Mouse (Mus musculus) hindbrain, embryonic 15.5 days (tissue): ENCODE measurements around the gene Tha1. TPM values are rescaled to one million over a fixed set of nuclear protein-coding genes. Genes with fewer than 3 reads are reported as not detected.

Experiments used
- ATAC-seq: fragments of 200-750 bp; cut with Nextera tagmentation; 2 replicates; pipeline ENCODE4 v1.8.0; 2017; ENCODE audit warnings: low read depth, moderate number of reproducible peaks, moderate TSS enrichment; ENCODE audit not compliant: low FRiP score
- H3K27ac ChIP-seq: fragments of 300-500 bp; sonication (generic); replicated peaks from 2 replicates; pipeline ENCODE4 v1.5.1; 2015; ENCODE audit warnings: mild to moderate bottlenecking, inconsistent platforms
- H3K27me3 ChIP-seq: fragments of 300-500 bp; sonication (generic); 2 replicates; pipeline ENCODE4 v1.6.1; 2015; ENCODE audit warnings: control low read depth, inconsistent platforms
- H3K36me3 ChIP-seq: fragments of 300-500 bp; sonication (generic); 2 replicates; pipeline ENCODE4 v1.6.1; 2015; ENCODE audit warnings: control low read depth, inconsistent platforms
- H3K4me1 ChIP-seq: fragments of 300-500 bp; sonication (generic); replicated peaks from 2 replicates; pipeline ENCODE4 v1.6.1; 2015; ENCODE audit warnings: control low read depth, inconsistent platforms
- H3K4me2 ChIP-seq: fragments of 300-500 bp; sonication (generic); 2 replicates; pipeline ENCODE4 v1.6.1; 2015; ENCODE audit warnings: moderate library complexity, mild to moderate bottlenecking, inconsistent platforms
- H3K4me3 ChIP-seq: fragments of 300-500 bp; sonication (generic); 2 replicates; pipeline ENCODE4 v1.5.1; 2015; ENCODE audit warnings: mild to moderate bottlenecking, inconsistent platforms
- H3K9ac ChIP-seq: fragments of 300-500 bp; sonication (generic); 2 replicates; pipeline ENCODE4 v1.6.1; 2015; ENCODE audit warnings: inconsistent platforms
- H3K9me3 ChIP-seq: fragments of 300-500 bp; sonication (generic); 2 replicates; pipeline ENCODE4 v1.6.1; 2016; ENCODE audit warnings: control low read depth, inconsistent platforms
- WGBS: fragments of 180-500 bp; shearing (Covaris S2); methylation state at CpG from one replicate; pipeline ENCODE4 v1.1.7; 2015; 5-methylcytosine and 5-hydroxymethylcytosine counted together
- polyA plus RNA-seq: library from polyadenylated mRNA; unstranded; fragments of >200 nt; fragmentation: Nextera tagmentation; extraction: Ambion mirVana; gene quantifications from 2 replicates; pipeline ENCODE4 v1.2.1, GENCODE M21; 2015

Gene Tha1
- polyA plus RNA-seq, 1 experiment from 2014 or later: 3.7 TPM

GRCm38 (mm10) chr11:117879676-117880075 is 6.4 kb upstream of the Tha1 start:
- Histone ChIP-seq H3K27ac (0 out of 2 replicates have a peak overlapping the region, but pooled peaks have one; percentile 5), H3K27me3 (no peaks in the 10 kb centered on the region), H3K36me3 (no peaks in the 10 kb centered on the region), H3K4me1 (peaks cover 29% of the 10 kb centered on the region), H3K4me2 (no peak overlapping the region), H3K4me3 (no peak overlapping the region), H3K9me3 (no peaks in the 10 kb centered on the region), H3K9ac (no peak overlapping the region)
- 74% methylated on average over 6 of the region's 6 CpGs for WGBS
- ATAC-seq: no peak

- Histone ChIP-seq H3K4me3 (no peak overlapping the region), H3K9me3 (no peaks in the 10 kb centered on the region), H3K36me3 (no peaks in the 10 kb centered on the region), H3K4me2 (peak overlapping the region; percentile 41), H3K27ac (peak overlapping the region; percentile 67), H3K27me3 (no peaks in the 10 kb centered on the region), H3K9ac (no peak overlapping the region), H3K4me1 (peaks cover 29% of the 10 kb centered on the region)
- 21% methylated on average over 8 of the region's 8 CpGs for WGBS
- ATAC-seq: 0 out of 2 replicates have a peak, but pooled peaks have one; percentile 1
These were observed 5.6 kb upstream of the Tha1 start for GRCm38 (mm10) chr11:117878892-117879291.

- Histone ChIP-seq H3K27ac (peak overlapping the region; percentile 67), H3K4me3 (no peak overlapping the region), H3K4me1 (peaks cover 34% of the 10 kb centered on the region), H3K9me3 (no peaks in the 10 kb centered on the region), H3K9ac (peak overlapping the region; percentile 27; the same call in 1 of the 2 replicates), H3K27me3 (no peaks in the 10 kb centered on the region), H3K36me3 (no peaks in the 10 kb centered on the region), H3K4me2 (peak overlapping the region; percentile 41)
- 25% methylated on average over 13 of the region's 13 CpGs for WGBS
- ATAC-seq: peak; percentile 68
These were observed 4.8 kb upstream of the Tha1 start for GRCm38 (mm10) chr11:117877917-117878745.

GRCm38 (mm10) chr11:117875681-117876080 is 2.4 kb upstream of the Tha1 start:
- Histone ChIP-seq H3K27me3 (no peaks in the 10 kb centered on the region), H3K9me3 (no peaks in the 10 kb centered on the region), H3K27ac (no peak overlapping the region), H3K4me2 (no peak overlapping the region), H3K36me3 (no peaks in the 10 kb centered on the region), H3K4me3 (no peak overlapping the region), H3K9ac (no peak overlapping the region), H3K4me1 (peaks cover 30% of the 10 kb centered on the region)
- WGBS: 22% methylated on average over 6 of the region's 6 CpGs
- ATAC-seq: no peak

GRCm38 (mm10) chr11:117874419-117874818 is 1.1 kb upstream of the Tha1 start:
- no peak for ATAC-seq
- no peaks in the 10 kb centered on the region for H3K9me3 ChIP-seq
- no peak overlapping the region for H3K4me3 ChIP-seq
- 58% methylated on average over 4 of the region's 4 CpGs for WGBS
- H3K27ac ChIP-seq: no peak overlapping the region
- no peak overlapping the region for H3K9ac ChIP-seq
- no peak overlapping the region for H3K4me2 ChIP-seq
- peaks cover 35% of the 10 kb centered on the region for H3K4me1 ChIP-seq
- H3K27me3 ChIP-seq: no peaks in the 10 kb centered on the region
- H3K36me3 ChIP-seq: no peaks in the 10 kb centered on the region

- Histone ChIP-seq H3K4me2 (peak overlapping the region; percentile 98; the same call in 1 of the 2 replicates), H3K9me3 (no peaks in the 10 kb centered on the region), H3K27ac (no peak overlapping the region), H3K36me3 (no peaks in the 10 kb centered on the region), H3K27me3 (no peaks in the 10 kb centered on the region), H3K9ac (0 out of 2 replicates have a peak overlapping the region, but pooled peaks have one; percentile 84), H3K4me3 (peak overlapping the region; percentile 88; the same call in 1 of the 2 replicates), H3K4me1 (peaks cover 21% of the 10 kb centered on the region)
- ATAC-seq: no peak
- 63% methylated on average over 12 of the region's 12 CpGs for WGBS
These were observed 1.2 kb downstream of the Tha1 start for GRCm38 (mm10) chr11:117871911-117872584.

GRCm38 (mm10) chr11:117871376-117871775 is 1.9 kb downstream of the Tha1 start:
- 72% methylated on average over 5 of the region's 5 CpGs for WGBS
- no peaks in the 10 kb centered on the region for H3K36me3 ChIP-seq
- no peak overlapping the region for H3K27ac ChIP-seq
- H3K4me3 ChIP-seq: no peak overlapping the region
- no peaks in the 10 kb centered on the region for H3K27me3 ChIP-seq
- peaks cover 23% of the 10 kb centered on the region for H3K4me1 ChIP-seq
- no peak overlapping the region for H3K9ac ChIP-seq
- no peak overlapping the region for H3K4me2 ChIP-seq
- H3K9me3 ChIP-seq: no peaks in the 10 kb centered on the region
- no peak for ATAC-seq

GRCm38 (mm10) chr11:117870688-117871365 is 2.5 kb downstream of the Tha1 start:
- Histone ChIP-seq H3K27me3 (no peaks in the 10 kb centered on the region), H3K4me2 (no peak overlapping the region), H3K27ac (no peak overlapping the region), H3K4me3 (no peak overlapping the region), H3K9ac (0 out of 2 replicates have a peak overlapping the region, but pooled peaks have one; percentile 30), H3K36me3 (no peaks in the 10 kb centered on the region), H3K4me1 (peaks cover 29% of the 10 kb centered on the region), H3K9me3 (no peaks in the 10 kb centered on the region)
- 35% methylated on average over 12 of the region's 12 CpGs for WGBS
- ATAC-seq: 0 out of 2 replicates have a peak, but pooled peaks have one; percentile 16

- no peak overlapping the region for H3K4me2 ChIP-seq
- H3K27me3 ChIP-seq: peaks cover 8% of the 10 kb centered on the region
- peaks cover 20% of the 10 kb centered on the region for H3K4me1 ChIP-seq
- peak; percentile 60; the same call in 1 of the 2 replicates for ATAC-seq
- peak overlapping the region; percentile 44; the same call in 1 of the 2 replicates for H3K27ac ChIP-seq
- WGBS: 15% methylated on average over 6 of the region's 6 CpGs
- no peaks in the 10 kb centered on the region for H3K9me3 ChIP-seq
- no peaks in the 10 kb centered on the region for H3K36me3 ChIP-seq
- H3K9ac ChIP-seq: no peak overlapping the region
- H3K4me3 ChIP-seq: no peak overlapping the region
These were observed 7.3 kb downstream of the Tha1 start for GRCm38 (mm10) chr11:117865988-117866387.

GRCm38 (mm10) chr11:117864805-117865204 is 8.5 kb downstream of the Tha1 start:
- Histone ChIP-seq H3K9me3 (no peaks in the 10 kb centered on the region), H3K36me3 (no peaks in the 10 kb centered on the region), H3K4me3 (no peak overlapping the region), H3K27me3 (peaks cover 19% of the 10 kb centered on the region), H3K9ac (no peak overlapping the region), H3K4me2 (no peak overlapping the region), H3K4me1 (peaks cover 19% of the 10 kb centered on the region), H3K27ac (no peak overlapping the region)
- WGBS: 75% methylated on average over 2 of the region's 2 CpGs
- ATAC-seq: no peak

- WGBS: 35% methylated on average over 11 of the region's 11 CpGs
These were observed 10.0 kb downstream of the Tha1 start for GRCm38 (mm10) chr11:117863174-117863856.

More at GRCm38 (mm10) chr11:117863174-117863856, 10.0 kb downstream of the Tha1 start:
- Histone ChIP-seq H3K27ac (no peak overlapping the region), H3K9me3 (no peaks in the 10 kb centered on the region), H3K27me3 (peaks cover 26% of the 10 kb centered on the region), H3K9ac (no peak overlapping the region), H3K4me1 (peaks cover 19% of the 10 kb centered on the region), H3K4me2 (no peak overlapping the region), H3K36me3 (no peaks in the 10 kb centered on the region), H3K4me3 (no peak overlapping the region)
- ATAC-seq: no peak
